Mouse (Mus musculus) heart, postnatal 14 days (tissue): ENCODE measurements around the gene Cbln1. TPM values are rescaled to one million over a fixed set of nuclear protein-coding genes. Genes with fewer than 3 reads are reported as not detected.

Experiments
- total RNA-seq, 2 experiments: library from RNA; stranded (reverse); gene quantifications; 2 replicates each; pipeline ENCODE4 v1.2.3; 2021

Gene Cbln1
- total RNA-seq, 2 experiments from 2014 or later, result 0.29 to 0.37 TPM

Other genes starting within 250 kb of the Cbln1 start
- gene 4933402J07Rik, start 91.2 kb upstream of the Cbln1 start, total RNA-seq, result not detected